Mouse (Mus musculus): ENCODE data around the gene Trim2. TPM values are rescaled to one million over a fixed set of nuclear protein-coding genes. Genes with fewer than 3 reads are reported as not detected.

Gene Trim2
- polyA plus RNA-seq, 1 experiment: 3.2 TPM

DNA sequence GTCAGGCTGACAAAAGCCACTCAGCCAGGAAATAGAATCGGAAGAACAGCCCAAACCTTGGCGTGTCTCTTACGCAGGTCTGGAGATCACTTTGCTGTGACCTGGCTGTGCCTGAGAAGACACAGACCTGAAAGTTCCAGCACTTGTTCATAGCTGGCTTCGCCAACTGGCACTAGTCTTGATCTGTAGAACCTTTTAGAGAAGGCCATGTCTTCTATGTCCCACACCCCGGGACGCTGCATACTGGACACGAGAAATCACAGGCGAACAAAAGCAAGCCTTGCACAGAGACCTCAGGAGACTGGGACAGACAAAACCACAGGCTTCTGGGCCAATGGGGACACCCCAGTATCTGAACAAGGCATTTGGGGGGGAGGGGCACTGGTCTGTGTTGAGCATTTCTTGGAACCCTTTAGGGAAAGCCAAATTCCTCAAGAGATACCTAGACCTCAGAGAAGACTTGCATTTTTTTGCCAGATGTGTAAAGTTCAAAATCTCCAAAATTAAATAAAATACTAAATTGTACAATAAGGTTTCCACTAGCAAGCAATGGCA is 3.2 kb downstream of the Trim2 start:
- TF ChIP-seq E2F4 (IDR thresholded peaks at IDR 0.05; ENCODE audit: insufficient read depth) (no peak), MAX (IDR thresholded peaks at IDR 0.05; ENCODE audit: low read depth) (no peak), TCF12 (IDR thresholded peaks at IDR 0.05; ENCODE audit: insufficient read depth, poor library complexity, severe bottlenecking) (no peak), CEBPB (IDR thresholded peaks at IDR 0.05; ENCODE audit: insufficient read depth, poor library complexity, severe bottlenecking) (no peak), MYOD1 (IDR thresholded peaks at IDR 0.05; ENCODE audit: control insufficient read depth in 1 of 3, insufficient read length in 2 of 3, low read depth in 2 of 3) (no peak), TCF3 (IDR thresholded peaks at IDR 0.05; ENCODE audit: insufficient read length, low read depth) (no peak), POLR2AphosphoS2 (IDR thresholded peaks at IDR 0.05; ENCODE audit: insufficient read length, low read depth) (no peak), MYOG (IDR thresholded peaks at IDR 0.05; ENCODE audit: control insufficient read depth in 1 of 3, insufficient read depth in 1 of 3, insufficient read length in 2 of 3, low read depth in 2 of 3) (no peak), POLR2A (IDR thresholded peaks at IDR 0.05; ENCODE audit: insufficient read length, low read depth) (no peak), SRF (IDR thresholded peaks at IDR 0.05; ENCODE audit: control insufficient read depth, insufficient read length, low read depth) (no peak), REST (IDR thresholded peaks at IDR 0.05; ENCODE audit: insufficient read depth, insufficient read length) (no peak), USF1 (IDR thresholded peaks at IDR 0.05; ENCODE audit: low read depth) (no peak)
- Histone ChIP-seq H3K27me3 (ENCODE audit: control insufficient read depth, insufficient read depth, insufficient read length) (no peaks in the 10 kb centered on the region), H3K36me3 (ENCODE audit: control insufficient read depth, insufficient read depth) (no peaks in the 10 kb centered on the region), H3K4me2 (ENCODE audit: low read depth) (no peak overlapping the region), H3K4me3 (no peak overlapping the region), H3K79me2 (ENCODE audit: control insufficient read depth, insufficient read depth) (no peaks in the 10 kb centered on the region), H3ac (ENCODE audit: control insufficient read depth, insufficient read length) (no peak overlapping the region)

DNA sequence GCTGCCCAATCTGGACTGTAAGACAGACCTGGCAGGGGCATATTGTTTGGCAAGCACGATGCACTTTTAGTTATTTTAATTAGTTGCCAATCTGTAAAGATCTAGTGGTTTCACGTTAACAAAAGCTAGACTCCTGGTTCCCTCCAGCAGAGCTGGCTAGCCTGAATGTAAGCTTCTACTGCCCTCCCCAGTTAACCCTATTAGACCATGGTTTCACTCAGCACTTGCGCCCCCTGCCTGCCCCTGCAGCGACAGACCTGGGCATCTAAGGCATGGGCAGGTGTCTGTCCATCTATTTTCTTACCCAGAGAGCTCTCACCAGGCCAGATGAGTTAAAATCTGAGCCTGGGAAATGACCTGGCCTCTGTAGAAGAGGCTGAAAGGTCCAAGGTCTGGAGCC is 4.4 kb downstream of the Trim2 start:
- no peak overlapping the region for H3K4me2 ChIP-seq (ENCODE audit: low read depth)
- no peaks in the 10 kb centered on the region for H3K79me2 ChIP-seq (ENCODE audit: control insufficient read depth, insufficient read depth)
- no peak overlapping the region for H3K4me3 ChIP-seq
- H3K36me3 ChIP-seq (ENCODE audit: control insufficient read depth, insufficient read depth): no peaks in the 10 kb centered on the region
- no peaks in the 10 kb centered on the region for H3K27me3 ChIP-seq (ENCODE audit: control insufficient read depth, insufficient read depth, insufficient read length)
- TF ChIP-seq E2F4 (IDR thresholded peaks at IDR 0.05; ENCODE audit: insufficient read depth): no peak
- TF ChIP-seq MAX (IDR thresholded peaks at IDR 0.05; ENCODE audit: low read depth): no peak
- TF ChIP-seq TCF3 (IDR thresholded peaks at IDR 0.05; ENCODE audit: insufficient read length, low read depth): no peak
- TF ChIP-seq POLR2AphosphoS2 (IDR thresholded peaks at IDR 0.05; ENCODE audit: insufficient read length, low read depth): no peak
- no peak for TF ChIP-seq REST (IDR thresholded peaks at IDR 0.05; ENCODE audit: insufficient read depth, insufficient read length)
- no peak for TF ChIP-seq USF1 (IDR thresholded peaks at IDR 0.05; ENCODE audit: low read depth)
- TF ChIP-seq MYOG (IDR thresholded peaks at IDR 0.05; ENCODE audit: control insufficient read depth in 1 of 3, insufficient read depth in 1 of 3, insufficient read length in 2 of 3, low read depth in 2 of 3): no peak
- TF ChIP-seq POLR2A (IDR thresholded peaks at IDR 0.05; ENCODE audit: insufficient read length, low read depth): no peak
- H3ac ChIP-seq (ENCODE audit: control insufficient read depth, insufficient read length): no peak overlapping the region

DNA sequence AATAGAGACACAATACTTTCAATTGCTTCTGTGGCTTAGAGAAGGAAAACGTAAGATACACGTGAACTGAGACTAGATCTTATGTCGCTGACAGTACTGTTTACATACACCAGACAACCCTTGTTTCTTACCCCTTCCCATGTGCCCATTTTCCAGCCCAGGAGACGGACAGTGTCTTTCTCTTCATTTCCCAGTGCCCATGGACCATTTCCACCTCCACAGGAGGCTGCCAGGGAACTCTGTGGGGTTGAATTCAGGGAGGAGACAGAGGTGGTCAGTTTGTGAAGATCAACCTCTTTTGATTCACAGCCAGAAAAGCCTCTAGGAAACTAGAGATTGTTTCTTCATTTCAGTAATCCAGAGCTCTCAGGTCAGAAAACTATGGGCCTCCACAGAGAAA is 5.0 kb downstream of the Trim2 start:
- H3ac ChIP-seq (ENCODE audit: control insufficient read depth, insufficient read length): no peak overlapping the region
- H3K36me3 ChIP-seq (ENCODE audit: control insufficient read depth, insufficient read depth): no peaks in the 10 kb centered on the region
- H3K4me2 ChIP-seq (ENCODE audit: low read depth): no peak overlapping the region
- H3K4me3 ChIP-seq: no peak overlapping the region
- no peaks in the 10 kb centered on the region for H3K27me3 ChIP-seq (ENCODE audit: control insufficient read depth, insufficient read depth, insufficient read length)
- H3K79me2 ChIP-seq (ENCODE audit: control insufficient read depth, insufficient read depth): no peaks in the 10 kb centered on the region
- no peak for TF ChIP-seq MYOD1 (IDR thresholded peaks at IDR 0.05; ENCODE audit: control insufficient read depth in 1 of 3, insufficient read length in 2 of 3, low read depth in 2 of 3)

DNA sequence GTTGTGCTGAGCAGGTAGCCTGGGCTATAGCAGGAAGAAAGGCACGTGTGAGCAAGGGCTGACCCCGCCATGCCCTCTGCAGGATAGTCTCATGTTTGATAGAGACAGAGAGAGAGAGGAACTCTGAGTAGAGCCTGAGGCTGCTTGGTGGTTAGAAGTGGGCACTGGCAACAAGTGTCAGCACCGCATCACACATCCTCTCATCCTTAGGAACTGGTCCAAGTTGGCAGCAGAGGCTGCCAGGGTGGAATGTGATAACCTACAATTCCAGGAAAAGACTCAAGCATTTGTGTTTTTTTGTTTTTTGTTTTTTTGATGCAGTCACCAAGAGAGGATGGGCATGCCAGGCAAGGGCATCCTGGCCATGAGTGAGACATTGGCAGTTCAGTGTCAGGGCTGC is 8.5 kb downstream of the Trim2 start:
- Histone ChIP-seq H3K4me3 (no peak overlapping the region), H3ac (ENCODE audit: control insufficient read depth, insufficient read length) (no peak overlapping the region), H3K4me2 (ENCODE audit: low read depth) (peak overlapping the region; percentile 2), H3K79me2 (ENCODE audit: control insufficient read depth, insufficient read depth) (no peaks in the 10 kb centered on the region), H3K36me3 (ENCODE audit: control insufficient read depth, insufficient read depth) (no peaks in the 10 kb centered on the region), H3K27me3 (ENCODE audit: control insufficient read depth, insufficient read depth, insufficient read length) (no peaks in the 10 kb centered on the region)
- TF ChIP-seq POLR2A (IDR thresholded peaks at IDR 0.05; ENCODE audit: insufficient read length, low read depth): no peak
- TF ChIP-seq MYOD1 (IDR thresholded peaks at IDR 0.05; ENCODE audit: control insufficient read depth in 1 of 3, insufficient read length in 2 of 3, low read depth in 2 of 3): no peak
- no peak for TF ChIP-seq MYOG (IDR thresholded peaks at IDR 0.05; ENCODE audit: control insufficient read depth in 1 of 3, insufficient read depth in 1 of 3, insufficient read length in 2 of 3, low read depth in 2 of 3)
- no peak for TF ChIP-seq REST (IDR thresholded peaks at IDR 0.05; ENCODE audit: insufficient read depth, insufficient read length)
- no peak for TF ChIP-seq MAX (IDR thresholded peaks at IDR 0.05; ENCODE audit: low read depth)
- no peak for TF ChIP-seq E2F4 (IDR thresholded peaks at IDR 0.05; ENCODE audit: insufficient read depth)

DNA sequence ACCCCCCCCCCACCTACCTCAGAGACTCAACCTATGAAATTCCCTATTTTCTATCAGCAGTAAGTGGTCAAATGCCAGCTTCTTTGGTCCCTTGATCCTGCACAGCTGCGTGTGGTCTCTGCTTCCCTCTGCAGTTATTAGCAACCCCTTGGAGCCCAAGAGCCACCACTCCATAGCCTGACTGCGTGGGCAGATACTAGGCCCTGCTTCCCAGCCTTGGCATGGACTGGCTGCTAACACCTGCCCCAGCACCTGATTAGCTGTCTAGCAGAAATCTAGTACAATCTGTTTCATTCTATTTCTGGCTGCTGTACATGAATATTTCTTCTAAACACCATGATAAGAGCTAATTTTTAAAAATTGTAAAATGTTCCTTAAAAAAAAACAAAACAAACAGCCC is 10.0 kb downstream of the Trim2 start:
- no peaks in the 10 kb centered on the region for H3K27me3 ChIP-seq (ENCODE audit: control insufficient read depth, insufficient read depth, insufficient read length)
- no peaks in the 10 kb centered on the region for H3K79me2 ChIP-seq (ENCODE audit: control insufficient read depth, insufficient read depth)
- no peaks in the 10 kb centered on the region for H3K36me3 ChIP-seq (ENCODE audit: control insufficient read depth, insufficient read depth)
- H3K4me2 ChIP-seq (ENCODE audit: low read depth): peak overlapping the region; percentile 18
- no peak overlapping the region for H3K4me3 ChIP-seq
- no peak overlapping the region for H3ac ChIP-seq (ENCODE audit: control insufficient read depth, insufficient read length)
- TF ChIP-seq TCF3 (IDR thresholded peaks at IDR 0.05; ENCODE audit: insufficient read length, low read depth): no peak
- peak in 2 of 3 experiments; percentile 50 to 80 for TF ChIP-seq MYOD1 (IDR thresholded peaks at IDR 0.05; ENCODE audit: control insufficient read depth in 1 of 3, insufficient read length in 2 of 3, low read depth in 2 of 3)
- TF ChIP-seq POLR2A (IDR thresholded peaks at IDR 0.05; ENCODE audit: insufficient read length, low read depth): no peak
- no peak for TF ChIP-seq SRF (IDR thresholded peaks at IDR 0.05; ENCODE audit: control insufficient read depth, insufficient read length, low read depth)
- peak; percentile 30 for TF ChIP-seq TCF12 (IDR thresholded peaks at IDR 0.05; ENCODE audit: insufficient read depth, poor library complexity, severe bottlenecking)
- TF ChIP-seq MYOG (IDR thresholded peaks at IDR 0.05; ENCODE audit: control insufficient read depth in 1 of 3, insufficient read depth in 1 of 3, insufficient read length in 2 of 3, low read depth in 2 of 3): peak in 1 of 3 experiments; percentile 63
- no peak for TF ChIP-seq USF1 (IDR thresholded peaks at IDR 0.05; ENCODE audit: low read depth)
- no peak for TF ChIP-seq POLR2AphosphoS2 (IDR thresholded peaks at IDR 0.05; ENCODE audit: insufficient read length, low read depth)
- no peak for TF ChIP-seq MAX (IDR thresholded peaks at IDR 0.05; ENCODE audit: low read depth)
- TF ChIP-seq CEBPB (IDR thresholded peaks at IDR 0.05; ENCODE audit: insufficient read depth, poor library complexity, severe bottlenecking): no peak
- TF ChIP-seq REST (IDR thresholded peaks at IDR 0.05; ENCODE audit: insufficient read depth, insufficient read length): no peak
- no peak for TF ChIP-seq E2F4 (IDR thresholded peaks at IDR 0.05; ENCODE audit: insufficient read depth)

Measured in myocyte (in vitro differentiated cells).